Mouse (Mus musculus) liver, postnatal 0 days (tissue): ENCODE results near the gene Marcksl1. TPM values are rescaled to one million over a fixed set of nuclear protein-coding genes. Genes with fewer than 3 reads are reported as not detected.

Experiments
- ATAC-seq: fragments of 200-750 bp; cut with Nextera tagmentation; 2 replicates; pipeline ENCODE4 v1.8.0; 2017; ENCODE audit warnings: mild to moderate bottlenecking, moderate library complexity
- DNase-seq: peaks from one replicate; pipeline ENCODE4 v3.0.0-alpha.2; 2016
- H3K27ac ChIP-seq: fragments of 300-500 bp; sonication (generic); 2 replicates; pipeline ENCODE4 v1.5.1; 2014; ENCODE audit warnings: antibody characterized with exemption, moderate library complexity, mild to moderate bottlenecking, low read depth
- H3K27me3 ChIP-seq: fragments of 300-500 bp; sonication (generic); 2 replicates; pipeline ENCODE4 v1.6.1; 2014; ENCODE audit warnings: low read length, control low read depth, mixed read lengths; ENCODE audit not compliant: insufficient read depth
- H3K36me3 ChIP-seq: fragments of 300-500 bp; sonication (generic); replicated peaks from 2 replicates; pipeline ENCODE4 v1.6.1; 2014; ENCODE audit warnings: mild to moderate bottlenecking, control low read depth, low read length, moderate library complexity, mixed read lengths; ENCODE audit not compliant: insufficient read depth
- H3K4me1 ChIP-seq: fragments of 300-500 bp; sonication (generic); 2 replicates; pipeline ENCODE4 v1.6.1; 2014; ENCODE audit warnings: antibody characterized with exemption, mild to moderate bottlenecking, control low read depth; ENCODE audit not compliant: insufficient read depth
- H3K4me2 ChIP-seq: fragments of 300-500 bp; sonication (generic); 2 replicates; pipeline ENCODE4 v1.6.1; 2014; ENCODE audit warnings: low read depth, mild to moderate bottlenecking, low read length, moderate library complexity, mixed read lengths
- H3K4me3 ChIP-seq: fragments of 300-500 bp; sonication (generic); 2 replicates; pipeline ENCODE4 v1.5.1; 2014; ENCODE audit warnings: low read depth, low read length
- H3K9ac ChIP-seq: fragments of 300-500 bp; sonication (generic); replicated peaks from 2 replicates; pipeline ENCODE4 v1.6.1; 2014; ENCODE audit warnings: mild to moderate bottlenecking, moderate library complexity
- H3K9me3 ChIP-seq: fragments of 300-500 bp; sonication (generic); 2 replicates; pipeline ENCODE4 v1.6.1; 2016; ENCODE audit warnings: mild to moderate bottlenecking, control low read depth, low read length, mixed read lengths
- CTCF ChIP-seq: sonication (generic); IDR thresholded peaks from 2 replicates; pipeline ENCODE4 v1.5.1; 2016; ENCODE audit warnings: antibody characterized with exemption, low read depth
- EP300 ChIP-seq: IDR thresholded peaks from 2 replicates; pipeline ENCODE4 v1.6.1; 2016; ENCODE audit warnings: antibody characterized with exemption, low read depth, mild to moderate bottlenecking
- WGBS: fragments of 180-500 bp; shearing (Covaris S2); extraction: QIAGEN DNeasy Blood & Tissue Kit; methylation state at CpG from one replicate; pipeline ENCODE4 v1.1.7; 2014; ENCODE audit not compliant: insufficient replicate concordance; 5-methylcytosine and 5-hydroxymethylcytosine counted together
- microRNA-seq: library from miRNA; unstranded; fragments of <30 nt; microRNA quantifications from one replicate; pipeline ENCODE4, GENCODE M21; 2016
- polyA plus RNA-seq: library from polyadenylated mRNA; unstranded; fragments of >200 nt; fragmentation: Nextera tagmentation; extraction: Ambion mirVana; gene quantifications from 2 replicates; pipeline ENCODE4 v1.2.1, GENCODE M21; 2015

Marcksl1 gene
- polyA plus RNA-seq, 1 experiment from 2014 or later, result 42.7 TPM

DNA sequence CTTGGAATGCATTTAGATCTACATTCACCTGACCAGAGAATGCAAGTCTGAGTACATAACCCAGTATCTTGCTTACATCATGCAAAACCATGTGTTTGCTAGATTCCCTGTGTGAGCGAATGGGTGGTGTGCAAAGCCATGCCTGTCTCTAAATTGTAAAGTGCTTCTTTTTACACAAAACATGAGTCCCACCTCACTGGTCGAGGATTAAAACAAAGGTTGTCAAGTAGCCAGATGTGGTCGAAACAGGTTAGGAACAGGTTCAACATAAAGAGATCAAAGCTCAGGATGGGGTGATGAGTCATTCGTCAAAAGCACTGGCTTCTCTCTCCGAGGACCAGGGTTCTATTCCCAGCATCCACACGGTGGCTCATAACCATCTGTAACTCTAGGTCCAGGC is 51.8 kb downstream of the Marcksl1 start:
- Histone ChIP-seq H3K9me3 (no peaks in the 10 kb centered on the region), H3K4me2 (no peak overlapping the region), H3K27me3 (no peaks in the 10 kb centered on the region), H3K4me1 (peaks cover 6% of the 10 kb centered on the region; the same call in 1 of the 2 replicates), H3K27ac (no peak overlapping the region), H3K9ac (no peak overlapping the region), H3K4me3 (no peak overlapping the region), H3K36me3 (no peaks in the 10 kb centered on the region)
- ATAC-seq (no peak), DNase-seq (no peak)
- TF ChIP-seq CTCF, result no peak
- no peak for TF ChIP-seq EP300
- 81% methylated on average over 6 of the region's 6 CpGs for WGBS

Small RNA genes lying within 50 kb of the gene (microRNA-seq; reads per million reads assigned to microRNA genes)
- gene Mir8119, result not detected

Other genes starting within 250 kb of the Marcksl1 start
- gene Sync, start 226.0 kb upstream of the Marcksl1 start, polyA plus RNA-seq, result 0.15 TPM in 1 of 2 replicates, not detected in the other
- 163 and 167 TPM in 2 replicates for gene Rbbp4, start 178.2 kb upstream of the Marcksl1 start, polyA plus RNA-seq
- 32.2 and 34.2 TPM in 2 replicates for gene Zbtb8os, start 177.9 kb upstream of the Marcksl1 start, polyA plus RNA-seq
- 1.9 and 2.3 TPM in 2 replicates for gene Zbtb8a, start 135.5 kb upstream of the Marcksl1 start, polyA plus RNA-seq
- 0.40 and 0.55 TPM in 2 replicates for gene Zbtb8b, start 72.7 kb upstream of the Marcksl1 start, polyA plus RNA-seq
- 37.4 and 40.7 TPM in 2 replicates for gene Bsdc1, start 52.0 kb upstream of the Marcksl1 start, polyA plus RNA-seq
- gene Tssk3, start 22.6 kb upstream of the Marcksl1 start, polyA plus RNA-seq, result 0.11 and 0.14 TPM in 2 replicates
- 0.41 and 0.88 TPM in 2 replicates for gene Fam229a, start 22.4 kb upstream of the Marcksl1 start, polyA plus RNA-seq
- 54.9 and 59.0 TPM in 2 replicates for gene Hdac1, start 29.1 kb downstream of the Marcksl1 start, polyA plus RNA-seq
- 3.3 and 3.4 TPM in 2 replicates for gene Lck, start 60.1 kb downstream of the Marcksl1 start, polyA plus RNA-seq
- gene Fam167b, start 65.0 kb downstream of the Marcksl1 start, polyA plus RNA-seq, result 13.1 and 15.0 TPM in 2 replicates
- gene Eif3i, start 87.1 kb downstream of the Marcksl1 start, polyA plus RNA-seq, result 119 and 125 TPM in 2 replicates
- gene Tmem234, start 87.1 kb downstream of the Marcksl1 start, polyA plus RNA-seq, result 81.7 and 93.9 TPM in 2 replicates
- 0.54 and 0.71 TPM in 2 replicates for gene Dcdc2b, start 100.7 kb downstream of the Marcksl1 start, polyA plus RNA-seq
- gene Iqcc, start 105.5 kb downstream of the Marcksl1 start, polyA plus RNA-seq, result 5.2 and 8.2 TPM in 2 replicates
- gene Ccdc28b, start 110.4 kb downstream of the Marcksl1 start, polyA plus RNA-seq, result 13.1 and 15.7 TPM in 2 replicates
- gene Txlna, start 127.5 kb downstream of the Marcksl1 start, polyA plus RNA-seq, result 12.5 and 14.0 TPM in 2 replicates
- 3.3 and 3.7 TPM in 2 replicates for gene Kpna6, start 159.2 kb downstream of the Marcksl1 start, polyA plus RNA-seq
- gene Tmem39b, start 183.3 kb downstream of the Marcksl1 start, polyA plus RNA-seq, result 2.2 and 2.3 TPM in 2 replicates
- 18.7 and 19.6 TPM in 2 replicates for gene Khdrbs1, start 228.7 kb downstream of the Marcksl1 start, polyA plus RNA-seq